In the genomic region with DNA sequence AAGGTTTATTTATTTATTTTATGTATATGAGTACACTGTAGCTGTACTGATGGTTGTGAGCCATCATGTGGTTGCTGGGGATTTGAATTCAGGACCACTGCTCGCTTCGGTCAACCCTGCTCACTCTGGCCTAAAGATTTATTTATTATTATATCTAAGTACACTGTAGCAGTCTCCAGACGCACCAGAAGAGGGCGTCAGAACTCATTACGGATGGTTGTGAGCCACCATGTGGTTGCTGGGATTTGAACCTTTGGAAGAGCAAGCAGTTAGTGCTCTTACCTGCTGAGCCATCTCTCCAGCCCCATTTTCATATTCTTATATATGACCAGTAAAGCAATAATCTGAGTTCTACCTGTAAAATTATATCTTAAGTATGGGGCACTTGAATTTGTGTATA, we compare ENCODE assay signal across 18 mouse cellular contexts. TPM values are rescaled to one million over a fixed set of nuclear protein-coding genes. Genes with fewer than 3 reads are reported as not detected.
DNase-seq lines count a peak whose midpoint lies in the region; ATAC-seq and TF ChIP-seq lines count a peak whose summit lies in the region.
"Not testable (repeated sequence)": the region's sequence is repeated elsewhere in the genome, so short reads cannot be mapped to it uniquely, and the experiment has no call there.
"Had no signal": no experiment of that assay in that cellular context is flagged by ENCODE, and none has a peak within 500 bp of the region (broad histone marks: within the 10 kb centered on the region; RNA-seq: fewer than 3 reads in every experiment).

No protein-coding gene starts in this region.

- H3K27me3 ChIP-seq in E14TG2a.4 (ENCODE audit: insufficient read depth, low read length); MEL (ENCODE audit: control insufficient read depth in 1 of 2, insufficient read depth in 2 of 2, low read length in 2 of 2); liver, postnatal 0 days (ENCODE audit: insufficient read depth, low read length); splenic B cell, adult 2 months (ENCODE audit: control insufficient read depth, insufficient read depth, low read length, poor library complexity, severe bottlenecking): not testable (repeated sequence)

- H3K4me3 ChIP-seq in E14TG2a.4 (replicated peaks; ENCODE audit: low read length); MEL (ENCODE audit: control insufficient read depth in 1 of 2, insufficient read depth in 1 of 2, low read depth in 2 of 2, low read length in 2 of 2); liver, postnatal 0 days (ENCODE audit: low read depth, low read length): not testable (repeated sequence)

- 75% methylated on average over 5 of the region's 5 CpGs for WGBS in liver, postnatal 0 days (ENCODE audit: insufficient replicate concordance)

- H3K36me3 ChIP-seq in E14TG2a.4 (ENCODE audit: insufficient read depth, low read length); MEL (ENCODE audit: control insufficient read depth in 1 of 2, insufficient read depth in 2 of 2, low read length in 2 of 2); liver, postnatal 0 days (replicated peaks; ENCODE audit: insufficient read depth, low read length); splenic B cell, adult 2 months (ENCODE audit: control insufficient read depth, insufficient read depth, low read length, poor library complexity, severe bottlenecking): not testable (repeated sequence)

- H3K79me2 ChIP-seq in MEL (ENCODE audit: control insufficient read depth, insufficient read depth, low read length, poor library complexity), result not testable (repeated sequence)

- not testable (repeated sequence) for H3K27ac ChIP-seq in MEL (ENCODE audit: control insufficient read depth, low read depth, low read length); liver, postnatal 0 days (ENCODE audit: low read depth)

- H3K4me2 ChIP-seq in liver, postnatal 0 days (ENCODE audit: low read depth, low read length), result not testable (repeated sequence)

- TF ChIP-seq EP300 in MEL (IDR thresholded peaks at IDR 0.05; ENCODE audit: low read depth in 1 of 2, low read length in 2 of 2); liver, postnatal 0 days (IDR thresholded peaks at IDR 0.05; ENCODE audit: low read depth): not testable (repeated sequence)

- not testable (repeated sequence) for TF ChIP-seq POLR2A in MEL (IDR thresholded peaks at IDR 0.05; ENCODE audit: control insufficient read depth in 1 of 2, insufficient read depth in 1 of 2, low read depth in 1 of 2, low read length in 2 of 2, poor library complexity in 1 of 2)

- not testable (repeated sequence) for H3K9me3 ChIP-seq in E14TG2a.4 (ENCODE audit: low read length); MEL (replicated peaks; ENCODE audit: insufficient read depth, low read length); liver, postnatal 0 days (ENCODE audit: low read length)

- peaks cover 42% of the 10 kb centered on the region for H3K4me1 ChIP-seq in E14TG2a.4 (replicated peaks; ENCODE audit: low read depth, low read length)
- H3K4me1 ChIP-seq in MEL (ENCODE audit: control insufficient read depth in 1 of 2, insufficient read depth in 2 of 2, low read length in 2 of 2); liver, postnatal 0 days (ENCODE audit: insufficient read depth): not testable (repeated sequence)

- DNase-seq in A20 (ENCODE audit: low read depth, low spot score) (peak; percentile 19), R1 (ENCODE audit: low read depth, low spot score) (peak; percentile 55)
- DNase-seq in MEL (ENCODE audit: low read depth, low spot score); liver, postnatal 0 days: not testable (repeated sequence)
- DNase-seq in heart, adult 11 months, result peak; percentile 71
- DNase-seq in splenic B cell, adult 2 months (ENCODE audit: low read depth, low spot score), result peak; percentile 12
- DNase-seq in thymus, postnatal 4 days, result peak; percentile 25

- not testable (repeated sequence) for ATAC-seq in liver, postnatal 0 days

- peak; percentile 19 for TF ChIP-seq CTCF in E14TG2a.4 (conservative IDR thresholded peaks at IDR 0.05; ENCODE audit: low read length)
- peak in 2 of 3 experiments; percentile 9 to 23; a peak in 1 of 6 replicates for TF ChIP-seq CTCF in MEL (IDR thresholded peaks at IDR 0.05 in 2 of 3, conservative IDR thresholded peaks at IDR 0.05 in 1 of 3; ENCODE audit: control insufficient read depth in 1 of 3, insufficient read depth in 1 of 3, low read depth in 2 of 3, low read length in 3 of 3, poor library complexity in 1 of 3, severe bottlenecking in 1 of 3)
- TF ChIP-seq CTCF in liver, postnatal 0 days (IDR thresholded peaks at IDR 0.05; ENCODE audit: low read depth), result 0 out of 2 replicates have a peak, but pooled peaks have one; percentile 15

- not testable (repeated sequence) for TF ChIP-seq RAD21 in MEL (IDR thresholded peaks at IDR 0.05; ENCODE audit: low read depth, low read length)

- not testable (repeated sequence) for H3K9ac ChIP-seq in MEL (ENCODE audit: control insufficient read depth, low read depth, low read length, poor library complexity, severe bottlenecking); liver, postnatal 0 days (replicated peaks)

TF ChIP-seq in MEL, 35 proteins besides CTCF, POLR2A, EP300 and RAD21:
- peak; percentile 29; the same call in 1 of the 2 replicates for TF ChIP-seq SMC3 (IDR thresholded peaks at IDR 0.05; ENCODE audit: low read depth, low read length)

RNA-seq across cellular contexts. Expression of a gene that starts 25.9 kb away (rescaled TPM):
- total RNA-seq in MEL (2012; rRNA removed), result not detected in 2 replicates
- polyA plus RNA-seq in MEL (2012; ENCODE audit: insufficient read depth in 1 of 2, insufficient read length in 2 of 2, low read depth in 1 of 2, low replicate concordance in 2 of 2, missing spikeins in 1 of 2), result not detected
- 0.06 and 0.11 TPM in 2 replicates for polyA plus RNA-seq in liver, postnatal 0 days (2015; fragmentation: Nextera tagmentation; extraction: Ambion mirVana)
- total RNA-seq: CH12.LX; forebrain, postnatal 0 days had no signal
- polyA plus RNA-seq: activated CD4-positive, CD25-positive, alpha-beta regulatory T cell, adult 4 months; cortical plate, adult 2 months; embryonic facial prominence, embryonic 10.5 days; embryonic facial prominence, embryonic 12.5 days; forebrain, embryonic 11.5 days; forebrain, embryonic 13.5 days; forebrain, embryonic 15.5 days; forebrain, postnatal 0 days; G1E had no signal

RNA-seq across cellular contexts. Expression of a gene that starts 27.4 kb away (rescaled TPM):
- total RNA-seq in MEL (2012; rRNA removed), result 6.9 and 7.1 TPM in 2 replicates
- polyA plus RNA-seq in MEL (2012; ENCODE audit: insufficient read depth in 1 of 2, insufficient read length in 2 of 2, low read depth in 1 of 2, low replicate concordance in 2 of 2, missing spikeins in 1 of 2), result 1 to 10 TPM in 1 of 2 experiments, not detected in 1; 5.8 TPM
- polyA plus RNA-seq in liver, postnatal 0 days (2015; fragmentation: Nextera tagmentation; extraction: Ambion mirVana), result 4.0 and 4.1 TPM in 2 replicates

RNA-seq across cellular contexts. Expression of a gene that starts 27.5 kb away (rescaled TPM):
- total RNA-seq in MEL (2012; rRNA removed), result 19.2 and 21.5 TPM in 2 replicates
- 10 to 100 TPM in 1 of 2 experiments, not detected in 1; 21.4 TPM for polyA plus RNA-seq in MEL (2012; ENCODE audit: insufficient read depth in 1 of 2, insufficient read length in 2 of 2, low read depth in 1 of 2, low replicate concordance in 2 of 2, missing spikeins in 1 of 2)
- 3.1 and 3.4 TPM in 2 replicates for polyA plus RNA-seq in liver, postnatal 0 days (2015; fragmentation: Nextera tagmentation; extraction: Ambion mirVana)

RNA-seq across cellular contexts. Expression of a gene that starts 39.7 kb away (rescaled TPM):
- total RNA-seq in MEL (2012; rRNA removed), result not detected in 2 replicates
- polyA plus RNA-seq in MEL (2012; ENCODE audit: insufficient read depth in 1 of 2, insufficient read length in 2 of 2, low read depth in 1 of 2, low replicate concordance in 2 of 2, missing spikeins in 1 of 2), result under 1 TPM in 1 of 2 experiments, not detected in 1; 0.04 TPM
- polyA plus RNA-seq in liver, postnatal 0 days (2015; fragmentation: Nextera tagmentation; extraction: Ambion mirVana), result 10.2 and 10.8 TPM in 2 replicates
- total RNA-seq: CH12.LX had no signal
- polyA plus RNA-seq: embryonic facial prominence, embryonic 10.5 days; forebrain, embryonic 11.5 days; forebrain, embryonic 13.5 days; G1E had no signal
